Mouse (Mus musculus): ENCODE measurements at regions not wholly inside any gene's neighbourhood (a gene's known extent, or its start where the extent isn't known, plus 50 kb on each side); places are given as distances from the start of the nearest gene placed in this dataset.

DNA sequence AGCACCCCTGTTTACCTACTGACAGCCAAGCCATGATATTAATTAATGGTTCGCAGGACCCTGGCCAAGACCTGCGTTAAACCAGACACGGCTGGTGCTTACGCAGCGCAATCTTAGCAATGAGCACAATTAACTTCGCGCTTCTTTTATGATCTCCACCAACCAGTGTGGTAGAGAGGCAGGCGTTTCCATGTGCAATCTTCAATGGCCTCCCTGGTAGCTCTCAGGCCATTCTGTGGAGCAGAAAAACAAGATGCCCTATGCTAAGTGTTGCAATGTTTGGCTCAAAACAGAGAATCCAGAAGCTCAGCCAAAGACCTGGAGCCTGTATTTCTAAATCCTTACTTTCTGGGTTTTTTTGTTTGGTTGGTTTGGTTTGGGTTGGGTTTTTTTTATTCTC lies 186.9 kb upstream of the 4930412O13Rik start:
- TF ChIP-seq CTCF (IDR thresholded peaks at IDR 0.05) (no peak), POLR2A (IDR thresholded peaks at IDR 0.05; ENCODE audit: insufficient read depth, low read depth, low read length) (no peak)

Data from heart, adult 2 months (tissue).